Mouse (Mus musculus) retina, postnatal 7 days (tissue): Measurements from ENCODE around the gene Necab3.

Experiments used
- DNase-seq: peaks from one replicate; pipeline ENCODE4 v3.0.0-alpha.2; 2012; ENCODE audit warnings: low read depth, low spot score

Necab3 gene

GRCm38 (mm10) chr2:154543567-154544347 lies 14.9 kb downstream of the Necab3 start:
- no peak for DNase-seq

- DNase-seq, result no peak
These were observed 17.1 kb downstream of the Necab3 start for GRCm38 (mm10) chr2:154541630-154542029.

GRCm38 (mm10) chr2:154539720-154540119 lies 19.0 kb downstream of the Necab3 start:
- DNase-seq, result no peak

GRCm38 (mm10) chr2:154538710-154539109 lies 20.0 kb downstream of the Necab3 start:
- no peak for DNase-seq

GRCm38 (mm10) chr2:154538310-154538709 lies 20.4 kb downstream of the Necab3 start:
- DNase-seq, result no peak

GRCm38 (mm10) chr2:154534704-154535270 lies 23.9 kb downstream of the Necab3 start:
- no peak for DNase-seq

- DNase-seq, result no peak
These were observed 25.8 kb downstream of the Necab3 start for GRCm38 (mm10) chr2:154532888-154533287.

DNA sequence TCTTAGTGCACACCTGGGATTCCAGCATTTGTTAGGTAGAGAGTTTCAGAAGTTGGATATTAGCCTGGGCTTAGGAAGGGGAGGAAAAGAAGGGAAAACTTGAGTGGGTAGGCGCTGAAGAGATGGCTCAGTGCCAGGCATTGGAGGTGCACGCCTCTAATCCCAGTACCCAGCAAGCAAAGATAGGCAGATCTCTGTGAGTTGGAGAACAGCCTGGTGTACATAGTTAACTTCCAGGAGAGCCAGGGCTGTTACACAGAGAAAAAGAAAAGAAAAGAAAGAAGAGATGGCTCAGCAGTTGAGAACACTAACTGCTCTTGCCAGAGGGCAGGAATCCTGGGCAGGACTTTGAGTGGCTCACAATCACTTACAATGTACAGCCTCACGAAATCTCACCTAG lies 32.2 kb downstream of the Necab3 start:
- DNase-seq, result no peak

DNA sequence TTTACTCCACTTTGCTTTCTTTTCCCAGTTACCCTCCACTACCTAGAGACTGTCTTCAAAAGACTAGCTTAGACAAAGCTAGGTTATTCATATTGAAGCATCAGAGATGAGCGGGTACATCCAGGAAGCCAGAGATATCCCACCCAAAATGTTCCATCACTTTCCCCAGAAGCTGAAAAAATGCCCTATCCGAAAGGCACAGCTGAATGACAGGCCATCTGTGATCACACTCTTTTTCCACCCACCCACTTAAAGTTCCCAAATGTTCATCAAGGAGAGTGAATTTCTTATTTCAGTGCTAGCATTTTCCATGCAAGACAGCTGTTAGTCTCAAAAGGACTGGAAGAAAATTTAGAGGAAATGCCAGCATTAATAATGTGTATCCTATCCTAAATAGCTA lies 33.4 kb downstream of the Necab3 start:
- no peak for DNase-seq

DNA sequence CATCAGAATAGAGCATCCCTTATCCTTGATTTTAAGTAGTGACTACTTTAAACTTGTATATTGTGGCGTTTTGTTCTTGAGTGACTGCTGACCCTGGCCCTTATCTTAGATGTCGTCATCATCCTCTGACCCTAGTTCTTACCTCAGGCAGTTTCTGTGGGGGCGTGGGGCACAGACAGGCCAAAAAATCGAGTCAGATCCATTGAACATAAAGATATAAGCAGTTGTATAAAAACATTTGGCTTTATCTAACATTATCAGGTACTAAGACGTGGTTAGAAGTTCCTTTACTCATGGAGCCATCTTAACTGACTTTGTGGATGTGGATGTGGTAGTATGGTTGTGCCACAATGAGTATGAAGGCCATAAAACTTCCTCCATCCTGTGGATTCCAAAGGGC lies 36.4 kb downstream of the Necab3 start:
- DNase-seq, result no peak

DNA sequence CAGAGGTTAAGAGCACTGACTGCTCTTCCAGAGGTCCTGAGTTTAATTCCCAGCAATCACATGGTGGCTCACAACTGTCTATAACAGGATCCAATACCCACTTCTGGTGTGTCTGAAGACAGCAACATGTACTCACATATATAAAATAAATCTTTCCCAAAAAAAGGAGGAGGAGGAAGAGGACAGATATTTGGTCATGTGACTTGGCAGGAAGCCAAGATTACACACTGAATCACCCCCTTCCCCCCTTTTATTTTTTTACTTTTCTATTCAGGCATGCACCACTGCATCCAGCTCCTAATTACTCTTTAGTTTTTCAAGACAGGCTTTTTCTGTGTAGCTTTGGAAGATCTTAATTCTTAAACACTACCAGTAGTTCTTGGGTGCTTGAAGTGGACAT lies 37.2 kb downstream of the Necab3 start:
- no peak for DNase-seq

GRCm38 (mm10) chr2:154517424-154517823 lies 41.3 kb downstream of the Necab3 start:
- no peak for DNase-seq

GRCm38 (mm10) chr2:154516944-154517343 lies 41.7 kb downstream of the Necab3 start:
- no peak for DNase-seq

DNA sequence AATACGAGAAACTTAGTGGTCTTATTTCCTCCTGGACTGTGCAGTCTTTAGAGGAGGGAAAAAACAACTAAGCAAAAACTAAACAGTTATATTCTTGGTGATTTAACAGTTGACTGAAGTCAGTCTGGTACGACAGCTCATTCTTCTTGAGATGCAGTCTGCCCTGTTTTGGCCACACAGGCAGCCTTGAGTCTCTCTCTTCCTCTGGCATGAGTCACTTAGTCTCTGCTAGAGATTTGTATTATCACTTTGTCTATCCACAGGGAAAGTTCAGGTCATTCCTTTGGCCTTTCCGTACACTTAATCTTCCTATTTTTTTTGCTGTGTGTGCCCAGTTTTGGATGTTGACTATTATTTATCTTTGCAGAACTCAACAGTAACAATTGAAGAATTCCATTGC lies 48.5 kb downstream of the Necab3 start:
- DNase-seq, result no peak

DNA sequence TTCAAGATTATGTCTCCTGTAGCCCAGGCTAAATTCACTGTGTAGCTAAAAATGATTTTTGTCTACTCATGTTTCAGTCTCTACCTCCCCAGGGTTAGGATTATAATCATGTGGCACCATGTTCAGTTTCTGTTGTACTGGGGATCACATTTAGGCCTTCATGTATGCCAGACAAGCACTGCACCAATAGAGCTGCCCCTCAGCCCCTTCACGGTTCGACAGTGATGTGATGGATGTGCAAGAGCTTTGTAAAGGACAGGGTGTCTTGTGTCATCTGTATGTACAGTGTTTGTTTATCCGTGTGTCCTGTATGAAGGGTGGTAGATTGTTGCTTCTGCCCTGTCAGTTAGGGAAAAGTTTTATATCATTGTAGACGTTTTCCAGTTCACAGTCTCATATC lies 50.2 kb downstream of the Necab3 start:
- no peak for DNase-seq

GRCm38 (mm10) chr2:154507566-154508283 lies 51.0 kb downstream of the Necab3 start:
- DNase-seq, result no peak

DNA sequence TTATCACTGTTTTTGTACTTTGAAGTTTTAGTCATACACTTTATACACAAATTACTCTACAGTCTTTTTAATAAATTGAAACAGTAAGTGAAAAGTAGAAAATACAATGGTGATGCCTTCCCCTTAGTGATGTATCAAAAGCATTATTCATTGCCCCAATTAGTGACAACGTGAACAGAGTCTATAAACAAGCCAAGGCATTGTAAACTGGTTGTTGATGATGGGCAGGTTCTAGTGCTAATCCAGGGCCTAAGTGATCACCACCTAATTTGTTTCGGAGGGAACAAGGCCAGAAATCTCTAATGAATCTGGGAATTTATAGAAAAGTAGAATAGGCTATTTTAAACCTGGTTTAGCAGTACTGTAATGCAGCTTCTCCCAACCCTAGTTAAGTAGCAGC lies 51.6 kb downstream of the Necab3 start:
- DNase-seq, result no peak

GRCm38 (mm10) chr2:154500758-154501157 lies 57.9 kb downstream of the Necab3 start:
- DNase-seq, result no peak

- no peak for DNase-seq
These were observed 58.9 kb downstream of the Necab3 start for GRCm38 (mm10) chr2:154499717-154500247.

DNA sequence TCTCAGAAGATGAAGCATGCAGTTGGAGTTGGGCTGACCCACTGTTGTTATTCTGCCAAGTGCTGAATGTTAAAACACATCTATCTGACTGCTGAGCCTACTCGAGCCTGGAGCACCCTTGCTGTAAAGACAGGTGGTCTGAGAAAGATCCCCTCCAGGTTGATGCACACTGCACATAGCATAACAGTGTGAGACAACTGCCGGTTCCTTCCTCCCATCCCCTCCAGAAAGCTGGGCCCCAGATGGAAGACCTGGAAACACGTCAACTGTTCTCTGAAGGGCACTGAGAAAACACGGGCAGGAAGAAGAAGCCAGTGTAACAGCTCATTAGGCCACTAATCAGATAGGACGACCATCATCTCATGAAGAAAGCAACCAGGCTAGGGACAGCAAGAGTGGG lies 60.1 kb downstream of the Necab3 start:
- DNase-seq, result no peak

GRCm38 (mm10) chr2:154495021-154495420 lies 63.7 kb downstream of the Necab3 start:
- DNase-seq, result no peak
